Mouse (Mus musculus) hindbrain, embryonic 16.5 days (tissue): ENCODE data around the gene Hmx1. TPM values are rescaled to one million over a fixed set of nuclear protein-coding genes. Genes with fewer than 3 reads are reported as not detected.

Experiments
- ATAC-seq: fragments of 200-750 bp; cut with Nextera tagmentation; 2 replicates; pipeline ENCODE4 v1.8.0; 2017; ENCODE audit warnings: moderate TSS enrichment, moderate library complexity
- H3K27ac ChIP-seq: fragments of 300-500 bp; sonication (generic); 2 replicates; pipeline ENCODE4 v1.5.1; 2014; ENCODE audit warnings: low read depth, mild to moderate bottlenecking, control low read depth, low read length, moderate library complexity
- H3K27me3 ChIP-seq: fragments of 300-500 bp; sonication (generic); replicated peaks from 2 replicates; pipeline ENCODE4 v1.6.1; 2014; ENCODE audit warnings: low read length; ENCODE audit not compliant: control insufficient read depth, insufficient read depth
- H3K36me3 ChIP-seq: fragments of 300-500 bp; sonication (generic); 2 replicates; pipeline ENCODE4 v1.6.1; 2014; ENCODE audit warnings: mild to moderate bottlenecking, low read length, moderate library complexity, mixed read lengths; ENCODE audit not compliant: control insufficient read depth, insufficient read depth
- H3K4me1 ChIP-seq: fragments of 300-500 bp; sonication (generic); 2 replicates; pipeline ENCODE4 v1.6.1; 2014; ENCODE audit warnings: low read depth, low read length; ENCODE audit not compliant: control insufficient read depth, insufficient read depth
- H3K4me2 ChIP-seq: fragments of 300-500 bp; sonication (generic); 2 replicates; pipeline ENCODE4 v1.6.1; 2014; ENCODE audit warnings: mild to moderate bottlenecking, low read length, control low read depth, moderate library complexity
- H3K4me3 ChIP-seq: fragments of 300-500 bp; sonication (generic); 2 replicates; pipeline ENCODE4 v1.5.1; 2014; ENCODE audit warnings: mild to moderate bottlenecking, low read length, control low read depth, moderate library complexity
- H3K9ac ChIP-seq: fragments of 300-500 bp; sonication (generic); 2 replicates; pipeline ENCODE4 v1.6.1; 2014; ENCODE audit warnings: low read depth, mild to moderate bottlenecking, control low read depth, low read length, moderate library complexity
- H3K9me3 ChIP-seq: fragments of 300-500 bp; sonication (generic); 2 replicates; pipeline ENCODE4 v1.6.1; 2014; ENCODE audit warnings: mild to moderate bottlenecking, low read length, moderate library complexity; ENCODE audit not compliant: control insufficient read depth
- WGBS: fragments of 180-500 bp; shearing (Covaris S2); extraction: QIAGEN DNeasy Blood & Tissue Kit; methylation state at CpG from one replicate; pipeline ENCODE4 v1.1.7; 2014; 5-methylcytosine and 5-hydroxymethylcytosine counted together
- polyA plus RNA-seq: library from polyadenylated mRNA; unstranded; fragments of >200 nt; fragmentation: Nextera tagmentation; extraction: Ambion mirVana; gene quantifications from 2 replicates; pipeline ENCODE4 v1.2.1, GENCODE M21; 2015

Hmx1 gene
- polyA plus RNA-seq, 1 experiment from 2014 or later: 0.10 TPM

- no peak for ATAC-seq
- Histone ChIP-seq H3K4me2 (no peak overlapping the region), H3K27ac (no peak overlapping the region), H3K27me3 (peaks cover 82% of the 10 kb centered on the region), H3K9me3 (no peaks in the 10 kb centered on the region), H3K36me3 (no peaks in the 10 kb centered on the region), H3K9ac (no peak overlapping the region), H3K4me1 (no peaks in the 10 kb centered on the region), H3K4me3 (no peak overlapping the region)
- 3% methylated on average over 4 of the region's 4 CpGs for WGBS
Observed at GRCm38 (mm10) chr5:35379815-35380214, 9.1 kb upstream of the Hmx1 start.

- no peak for ATAC-seq
- H3K4me2 ChIP-seq: peak overlapping the region; percentile 55
- WGBS: 1% methylated on average over 38 of the region's 38 CpGs
- peak overlapping the region; percentile 46 for H3K4me3 ChIP-seq
- peaks cover 18% of the 10 kb centered on the region for H3K4me1 ChIP-seq
- H3K27ac ChIP-seq: no peak overlapping the region
- no peaks in the 10 kb centered on the region; the same call in 1 of the 2 replicates for H3K9me3 ChIP-seq
- H3K36me3 ChIP-seq: no peaks in the 10 kb centered on the region
- H3K27me3 ChIP-seq: peaks cover 96% of the 10 kb centered on the region
- H3K9ac ChIP-seq: no peak overlapping the region
Observed at GRCm38 (mm10) chr5:35387834-35388490, 946 bp upstream of the Hmx1 start.

GRCm38 (mm10) chr5:35389441-35389840 lies 533 bp downstream of the Hmx1 start:
- 2% methylated on average over 11 of the region's 11 CpGs for WGBS
- peaks cover 18% of the 10 kb centered on the region for H3K4me1 ChIP-seq
- H3K27ac ChIP-seq: no peak overlapping the region
- no peaks in the 10 kb centered on the region; the same call in 1 of the 2 replicates for H3K9me3 ChIP-seq
- H3K9ac ChIP-seq: no peak overlapping the region
- no peak overlapping the region for H3K4me2 ChIP-seq
- H3K4me3 ChIP-seq: no peak overlapping the region
- H3K36me3 ChIP-seq: no peaks in the 10 kb centered on the region
- H3K27me3 ChIP-seq: peaks cover 96% of the 10 kb centered on the region
- ATAC-seq: no peak

- WGBS: 5% methylated on average over 3 of the region's 3 CpGs
- no peak for ATAC-seq
- peaks cover 18% of the 10 kb centered on the region for H3K4me1 ChIP-seq
- H3K27me3 ChIP-seq: peaks cover 96% of the 10 kb centered on the region
- no peak overlapping the region for H3K9ac ChIP-seq
- no peak overlapping the region for H3K4me2 ChIP-seq
- H3K4me3 ChIP-seq: no peak overlapping the region
- no peaks in the 10 kb centered on the region for H3K36me3 ChIP-seq
- H3K9me3 ChIP-seq: no peaks in the 10 kb centered on the region; the same call in 1 of the 2 replicates
- no peak overlapping the region for H3K27ac ChIP-seq
Observed at GRCm38 (mm10) chr5:35389915-35390314, 1.0 kb downstream of the Hmx1 start.

- Histone ChIP-seq H3K4me2 (no peak overlapping the region), H3K27ac (no peak overlapping the region), H3K9ac (no peak overlapping the region), H3K4me3 (no peak overlapping the region), H3K36me3 (no peaks in the 10 kb centered on the region), H3K9me3 (no peaks in the 10 kb centered on the region; the same call in 1 of the 2 replicates), H3K27me3 (peaks cover 98% of the 10 kb centered on the region), H3K4me1 (peaks cover 18% of the 10 kb centered on the region)
- ATAC-seq: no peak
- 2% methylated on average over 22 of the region's 22 CpGs for WGBS
Observed at GRCm38 (mm10) chr5:35390848-35391655, 2.1 kb downstream of the Hmx1 start.

GRCm38 (mm10) chr5:35391656-35392333 lies 2.9 kb downstream of the Hmx1 start:
- peak overlapping the region; percentile 47 for H3K4me2 ChIP-seq
- H3K9me3 ChIP-seq: no peaks in the 10 kb centered on the region; the same call in 1 of the 2 replicates
- H3K4me1 ChIP-seq: peaks cover 18% of the 10 kb centered on the region
- no peak for ATAC-seq
- no peak overlapping the region for H3K27ac ChIP-seq
- H3K4me3 ChIP-seq: peak overlapping the region; percentile 28
- H3K27me3 ChIP-seq: peaks cover 92% of the 10 kb centered on the region
- no peak overlapping the region for H3K9ac ChIP-seq
- no peaks in the 10 kb centered on the region for H3K36me3 ChIP-seq
- under 1% methylated on average over 77 of the region's 88 CpGs for WGBS

- H3K9me3 ChIP-seq: no peaks in the 10 kb centered on the region; the same call in 1 of the 2 replicates
- H3K9ac ChIP-seq: no peak overlapping the region
- peaks cover 91% of the 10 kb centered on the region for H3K27me3 ChIP-seq
- ATAC-seq: no peak
- no peak overlapping the region for H3K27ac ChIP-seq
- no peaks in the 10 kb centered on the region for H3K36me3 ChIP-seq
- peak overlapping the region; percentile 47 for H3K4me2 ChIP-seq
- peak overlapping the region; percentile 28 for H3K4me3 ChIP-seq
- under 1% methylated on average over 37 of the region's 37 CpGs for WGBS
- H3K4me1 ChIP-seq: peaks cover 18% of the 10 kb centered on the region
Observed at GRCm38 (mm10) chr5:35392334-35392695, 3.4 kb downstream of the Hmx1 start.

- no peak for ATAC-seq
- Histone ChIP-seq H3K27ac (no peak overlapping the region), H3K4me2 (peak overlapping the region; percentile 7; the same call in 1 of the 2 replicates), H3K4me3 (no peak overlapping the region; the same call in 1 of the 2 replicates), H3K9ac (no peak overlapping the region), H3K9me3 (no peaks in the 10 kb centered on the region), H3K36me3 (no peaks in the 10 kb centered on the region), H3K27me3 (peaks cover 72% of the 10 kb centered on the region), H3K4me1 (peaks cover 9% of the 10 kb centered on the region)
- WGBS: 4% methylated on average over 9 of the region's 9 CpGs
Observed at GRCm38 (mm10) chr5:35395566-35396440, 6.9 kb downstream of the Hmx1 start.
